Mouse (Mus musculus): Measurements from ENCODE around the gene Ndufv2. TPM values are rescaled to one million over a fixed set of nuclear protein-coding genes. Genes with fewer than 3 reads are reported as not detected.

The Ndufv2 gene
- polyA plus RNA-seq (2015; fragmentation: Nextera tagmentation; extraction: Ambion mirVana), result 331 and 340 TPM in 2 replicates

GRCm38 (mm10) chr17:66101380-66102330 is at the start of gene Ndufv2:
Gene Ndufv2 (minus strand): TSS chr17:66101559.
- Histone ChIP-seq H3K9me3 (replicated peaks; ENCODE audit: control insufficient read depth, low read length) (no peaks in the 10 kb centered on the region), H3K27ac (ENCODE audit: low read length) (peak within 1 kb of the TSS; percentile 97), H3K36me3 (ENCODE audit: control insufficient read depth, insufficient read depth, low read length) (no peaks in the 10 kb centered on the region), H3K4me1 (ENCODE audit: control insufficient read depth, insufficient read depth, low read length) (peaks cover 5% of the 10 kb centered on the region; the same call in 1 of the 2 replicates), H3K9ac (ENCODE audit: low read length) (peak within 1 kb of the TSS; percentile 97), H3K4me3 (replicated peaks; ENCODE audit: low read length) (peak within 1 kb of the TSS; percentile 96), H3K4me2 (ENCODE audit: low read depth, low read length) (peak within 1 kb of the TSS; percentile 74), H3K27me3 (ENCODE audit: control insufficient read depth, insufficient read depth, low read length) (no peaks in the 10 kb centered on the region)
- peak; percentile 100 for ATAC-seq (ENCODE audit: insufficient read depth, low FRiP score)
- WGBS, result under 1% methylated on average over 58 of the region's 67 CpGs

DNA sequence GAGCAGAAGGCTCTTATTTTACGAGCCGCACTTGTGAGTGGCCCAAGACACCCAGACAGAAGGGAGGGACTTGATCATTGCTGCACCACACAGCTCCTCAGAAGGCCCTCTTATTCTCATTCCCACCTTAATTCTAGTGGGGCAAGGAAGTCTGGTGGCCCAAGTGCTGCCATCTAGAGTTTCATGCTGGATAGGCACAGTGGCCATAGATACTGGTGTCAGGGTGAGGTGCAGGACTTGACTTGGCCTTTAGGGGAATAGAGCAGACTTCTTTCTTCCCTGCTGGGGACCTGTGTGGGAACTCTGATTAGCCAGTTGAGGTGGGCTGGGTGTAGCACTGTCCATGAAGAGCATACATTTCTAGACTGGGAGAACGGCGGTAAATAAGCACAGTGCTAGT is 29.9 kb upstream of the Ndufv2 start:
- Histone ChIP-seq H3K27ac (ENCODE audit: low read length) (no peak overlapping the region), H3K27me3 (ENCODE audit: control insufficient read depth, insufficient read depth, low read length) (no peaks in the 10 kb centered on the region), H3K36me3 (ENCODE audit: control insufficient read depth, insufficient read depth, low read length) (peaks cover 52% of the 10 kb centered on the region), H3K9ac (ENCODE audit: low read length) (no peak overlapping the region), H3K4me1 (ENCODE audit: control insufficient read depth, insufficient read depth, low read length) (no peaks in the 10 kb centered on the region), H3K4me2 (ENCODE audit: low read depth, low read length) (no peak overlapping the region), H3K9me3 (replicated peaks; ENCODE audit: control insufficient read depth, low read length) (0 out of 2 replicates have a peak, but pooled peaks cover 5% of the 10 kb centered on the region), H3K4me3 (replicated peaks; ENCODE audit: low read length) (no peak overlapping the region)
- WGBS, result 99% methylated on average over 4 of the region's 4 CpGs
- ATAC-seq (ENCODE audit: insufficient read depth, low FRiP score), result no peak; the same call in 1 of the 2 replicates

DNA sequence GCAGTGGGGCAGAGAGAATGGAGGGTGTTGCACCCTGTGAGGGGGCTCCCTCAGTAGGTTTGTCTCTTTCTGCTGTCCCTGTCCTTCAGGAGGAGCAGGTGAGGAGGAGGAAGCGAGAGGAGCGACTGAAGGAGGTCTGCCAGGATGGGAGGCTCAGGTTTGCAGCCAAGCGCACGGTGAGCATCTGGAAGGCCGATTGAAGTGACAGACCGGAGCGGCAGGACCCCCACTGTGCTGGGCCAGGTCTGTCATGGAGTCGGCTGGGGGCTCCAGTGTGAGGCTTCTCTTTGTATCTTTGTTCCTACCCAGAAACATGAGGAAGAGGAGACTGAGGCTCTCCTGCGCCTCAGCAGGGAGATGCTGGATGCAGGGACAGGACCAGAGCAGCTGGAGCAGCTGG is 29.0 kb upstream of the Ndufv2 start:
- Histone ChIP-seq H3K4me1 (ENCODE audit: control insufficient read depth, insufficient read depth, low read length) (peaks cover 1% of the 10 kb centered on the region; the same call in 1 of the 2 replicates), H3K27ac (ENCODE audit: low read length) (no peak overlapping the region), H3K4me2 (ENCODE audit: low read depth, low read length) (no peak overlapping the region), H3K4me3 (replicated peaks; ENCODE audit: low read length) (no peak overlapping the region), H3K36me3 (ENCODE audit: control insufficient read depth, insufficient read depth, low read length) (peaks cover 53% of the 10 kb centered on the region), H3K9me3 (replicated peaks; ENCODE audit: control insufficient read depth, low read length) (0 out of 2 replicates have a peak, but pooled peaks cover 5% of the 10 kb centered on the region), H3K27me3 (ENCODE audit: control insufficient read depth, insufficient read depth, low read length) (no peaks in the 10 kb centered on the region), H3K9ac (ENCODE audit: low read length) (no peak overlapping the region)
- 93% methylated on average over 9 of the region's 9 CpGs for WGBS
- no peak for ATAC-seq (ENCODE audit: insufficient read depth, low FRiP score)

DNA sequence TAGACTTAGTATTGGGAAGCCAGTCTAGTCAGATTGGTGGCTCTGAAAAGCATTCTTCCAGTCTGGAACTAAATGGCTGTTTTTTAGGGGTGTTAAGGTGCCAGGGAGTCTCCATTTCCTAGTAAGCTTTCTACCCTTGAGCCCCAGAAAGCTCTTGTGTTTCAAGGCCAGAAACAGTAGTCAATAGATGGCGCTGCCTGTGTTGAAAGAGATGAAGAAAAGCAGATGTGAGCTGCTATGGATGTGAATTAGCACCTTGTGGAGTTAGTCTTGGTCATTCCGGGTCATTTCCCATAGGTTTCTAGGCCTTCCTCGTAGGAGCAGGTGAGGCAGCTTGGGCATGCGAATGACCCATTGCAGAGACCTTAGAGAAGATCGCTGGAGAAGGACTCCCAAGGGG is 23.9 kb upstream of the Ndufv2 start:
- H3K27ac ChIP-seq (ENCODE audit: low read length), result no peak overlapping the region
- no peak overlapping the region for H3K4me3 ChIP-seq (replicated peaks; ENCODE audit: low read length)
- WGBS, result 77% methylated on average over 5 of the region's 5 CpGs
- H3K9me3 ChIP-seq (replicated peaks; ENCODE audit: control insufficient read depth, low read length), result no peaks in the 10 kb centered on the region
- H3K27me3 ChIP-seq (ENCODE audit: control insufficient read depth, insufficient read depth, low read length), result no peaks in the 10 kb centered on the region
- no peak overlapping the region; the same call in 1 of the 2 replicates for H3K9ac ChIP-seq (ENCODE audit: low read length)
- H3K4me2 ChIP-seq (ENCODE audit: low read depth, low read length), result 0 out of 2 replicates have a peak overlapping the region, but pooled peaks have one; percentile 75
- H3K4me1 ChIP-seq (ENCODE audit: control insufficient read depth, insufficient read depth, low read length), result peaks cover 11% of the 10 kb centered on the region; the same call in 1 of the 2 replicates
- no peak for ATAC-seq (ENCODE audit: insufficient read depth, low FRiP score)
- H3K36me3 ChIP-seq (ENCODE audit: control insufficient read depth, insufficient read depth, low read length), result peaks cover 16% of the 10 kb centered on the region; the same call in 1 of the 2 replicates

GRCm38 (mm10) chr17:66123816-66124610 is 22.7 kb upstream of the Ndufv2 start:
- peaks cover 11% of the 10 kb centered on the region; the same call in 1 of the 2 replicates for H3K36me3 ChIP-seq (ENCODE audit: control insufficient read depth, insufficient read depth, low read length)
- peak overlapping the region; percentile 75 for H3K4me2 ChIP-seq (ENCODE audit: low read depth, low read length)
- H3K4me3 ChIP-seq (replicated peaks; ENCODE audit: low read length), result peak overlapping the region; percentile 87
- under 1% methylated on average over 20 of the region's 20 CpGs for WGBS
- H3K9ac ChIP-seq (ENCODE audit: low read length), result peak overlapping the region; percentile 81
- peak; percentile 18; the same call in 1 of the 2 replicates for ATAC-seq (ENCODE audit: insufficient read depth, low FRiP score)
- no peaks in the 10 kb centered on the region for H3K9me3 ChIP-seq (replicated peaks; ENCODE audit: control insufficient read depth, low read length)
- peak overlapping the region; percentile 92 for H3K27ac ChIP-seq (ENCODE audit: low read length)
- H3K4me1 ChIP-seq (ENCODE audit: control insufficient read depth, insufficient read depth, low read length), result peaks cover 11% of the 10 kb centered on the region; the same call in 1 of the 2 replicates
- H3K27me3 ChIP-seq (ENCODE audit: control insufficient read depth, insufficient read depth, low read length), result no peaks in the 10 kb centered on the region

- no peaks in the 10 kb centered on the region for H3K27me3 ChIP-seq (ENCODE audit: control insufficient read depth, insufficient read depth, low read length)
- H3K4me1 ChIP-seq (ENCODE audit: control insufficient read depth, insufficient read depth, low read length), result peaks cover 11% of the 10 kb centered on the region; the same call in 1 of the 2 replicates
- WGBS, result 4% methylated on average over 45 of the region's 45 CpGs
- peak within 1 kb of the TSS; percentile 75 for H3K4me2 ChIP-seq (ENCODE audit: low read depth, low read length)
- ATAC-seq (ENCODE audit: insufficient read depth, low FRiP score), result peak; percentile 88
- peak within 1 kb of the TSS; percentile 92 for H3K27ac ChIP-seq (ENCODE audit: low read length)
- H3K4me3 ChIP-seq (replicated peaks; ENCODE audit: low read length), result peak within 1 kb of the TSS; percentile 87
- H3K36me3 ChIP-seq (ENCODE audit: control insufficient read depth, insufficient read depth, low read length), result peaks cover 17% of the 10 kb centered on the region
- no peaks in the 10 kb centered on the region for H3K9me3 ChIP-seq (replicated peaks; ENCODE audit: control insufficient read depth, low read length)
- H3K9ac ChIP-seq (ENCODE audit: low read length), result peak within 1 kb of the TSS; percentile 81
Measured at GRCm38 (mm10) chr17:66123066-66123815, 21.9 kb upstream of the Ndufv2 start, which contains the start of gene Ddx11. Gene Ddx11 (plus strand): TSS chr17:66123520.

- WGBS, result 58% methylated on average over 1 of the region's 1 CpGs
- no peaks in the 10 kb centered on the region for H3K27me3 ChIP-seq (ENCODE audit: control insufficient read depth, insufficient read depth, low read length)
- H3K9ac ChIP-seq (ENCODE audit: low read length), result no peak overlapping the region
- H3K9me3 ChIP-seq (replicated peaks; ENCODE audit: control insufficient read depth, low read length), result no peaks in the 10 kb centered on the region
- no peak overlapping the region for H3K4me2 ChIP-seq (ENCODE audit: low read depth, low read length)
- H3K27ac ChIP-seq (ENCODE audit: low read length), result no peak overlapping the region
- H3K36me3 ChIP-seq (ENCODE audit: control insufficient read depth, insufficient read depth, low read length), result peaks cover 31% of the 10 kb centered on the region
- H3K4me1 ChIP-seq (ENCODE audit: control insufficient read depth, insufficient read depth, low read length), result peaks cover 11% of the 10 kb centered on the region; the same call in 1 of the 2 replicates
- H3K4me3 ChIP-seq (replicated peaks; ENCODE audit: low read length), result no peak overlapping the region
- no peak for ATAC-seq (ENCODE audit: insufficient read depth, low FRiP score)
Measured at GRCm38 (mm10) chr17:66120701-66121100, 19.3 kb upstream of the Ndufv2 start.

GRCm38 (mm10) chr17:66118991-66119390 is 17.6 kb upstream of the Ndufv2 start:
- no peak overlapping the region for H3K9ac ChIP-seq (ENCODE audit: low read length)
- 88% methylated on average over 8 of the region's 8 CpGs for WGBS
- peaks cover 41% of the 10 kb centered on the region for H3K36me3 ChIP-seq (ENCODE audit: control insufficient read depth, insufficient read depth, low read length)
- H3K4me3 ChIP-seq (replicated peaks; ENCODE audit: low read length), result no peak overlapping the region
- ATAC-seq (ENCODE audit: insufficient read depth, low FRiP score), result no peak
- no peak overlapping the region for H3K4me2 ChIP-seq (ENCODE audit: low read depth, low read length)
- no peaks in the 10 kb centered on the region for H3K4me1 ChIP-seq (ENCODE audit: control insufficient read depth, insufficient read depth, low read length)
- H3K27ac ChIP-seq (ENCODE audit: low read length), result no peak overlapping the region
- H3K9me3 ChIP-seq (replicated peaks; ENCODE audit: control insufficient read depth, low read length), result no peaks in the 10 kb centered on the region
- H3K27me3 ChIP-seq (ENCODE audit: control insufficient read depth, insufficient read depth, low read length), result no peaks in the 10 kb centered on the region
